Mouse (Mus musculus): Measurements from ENCODE around the gene Hist1h3c. TPM values are rescaled to one million over a fixed set of nuclear protein-coding genes. Genes with fewer than 3 reads are reported as not detected.
"Not testable (repeated sequence)": the region's sequence is repeated elsewhere in the genome, so short reads cannot be mapped to it uniquely, and the experiment has no call there.

The Hist1h3c gene
- polyA plus RNA-seq, 1 experiment from 2014 or later: 18.1 TPM

GRCm38 (mm10) chr13:23747081-23747891 lies 1.9 kb upstream of the Hist1h3c start:
- no peaks in the 10 kb centered on the region for H3K27me3 ChIP-seq (ENCODE audit: control insufficient read depth, insufficient read depth, low read length)
- no peaks in the 10 kb centered on the region for H3K4me1 ChIP-seq (ENCODE audit: control insufficient read depth, insufficient read depth, low read length)
- H3K36me3 ChIP-seq (replicated peaks; ENCODE audit: control insufficient read depth, insufficient read depth, low read depth, low read length): no peaks in the 10 kb centered on the region
- 5% methylated on average over 10 of the region's 13 CpGs for WGBS
- peak overlapping the region; percentile 54 for H3K9ac ChIP-seq (replicated peaks; ENCODE audit: low read length)
- H3K9me3 ChIP-seq (replicated peaks; ENCODE audit: control insufficient read depth, low read length): no peaks in the 10 kb centered on the region
- DNase-seq (ENCODE audit: low spot score) (peak; percentile 68), ATAC-seq (replicated peaks; ENCODE audit: insufficient number of reproducible peaks, low FRiP score, low TSS enrichment, low read depth) (no peak)
- peak overlapping the region; percentile 25 for H3K4me3 ChIP-seq (ENCODE audit: low read depth, low read length)
- peak overlapping the region; percentile 33 for H3K4me2 ChIP-seq (ENCODE audit: low read depth, low read length)
- peak overlapping the region; percentile 99 for H3K27ac ChIP-seq (replicated peaks; ENCODE audit: low read depth, low read length)

- peak within 1 kb of the TSS; percentile 74 for H3K9ac ChIP-seq (replicated peaks; ENCODE audit: low read length)
- H3K27ac ChIP-seq (replicated peaks; ENCODE audit: low read depth, low read length): peak within 1 kb of the TSS; percentile 99
- under 1% methylated on average over 33 of the region's 58 CpGs for WGBS
- H3K36me3 ChIP-seq (replicated peaks; ENCODE audit: control insufficient read depth, insufficient read depth, low read depth, low read length); H3K27me3 ChIP-seq (ENCODE audit: control insufficient read depth, insufficient read depth, low read length); H3K4me1 ChIP-seq (ENCODE audit: control insufficient read depth, insufficient read depth, low read length); H3K9me3 ChIP-seq (replicated peaks; ENCODE audit: control insufficient read depth, low read length): not testable (repeated sequence)
- ATAC-seq (replicated peaks; ENCODE audit: insufficient number of reproducible peaks, low FRiP score, low TSS enrichment, low read depth) (peak; percentile 95), DNase-seq (ENCODE audit: low spot score) (peak; percentile 91)
- H3K4me3 ChIP-seq (ENCODE audit: low read depth, low read length): peak within 1 kb of the TSS; percentile 39
- peak within 1 kb of the TSS; percentile 49 for H3K4me2 ChIP-seq (ENCODE audit: low read depth, low read length)
Observed at GRCm38 (mm10) chr13:23746201-23747080, 1.0 kb upstream of the Hist1h3c start, which contains the start of gene Hist1h2bb. Gene Hist1h2bb, plus strand, starts transcription at chr13:23746734.

- peak; percentile 64 for DNase-seq (ENCODE audit: low spot score)
Observed at GRCm38 (mm10) chr13:23744421-23745380, 701 bp downstream of the Hist1h3c start.

GRCm38 (mm10) chr13:23743963-23744362 lies 1.4 kb downstream of the Hist1h3c start:
- WGBS: 39% methylated on average over 4 of the region's 4 CpGs
- Histone ChIP-seq H3K4me3 (ENCODE audit: low read depth, low read length) (peak overlapping the region; percentile 39), H3K9ac (replicated peaks; ENCODE audit: low read length) (peak overlapping the region; percentile 50), H3K4me1 (ENCODE audit: control insufficient read depth, insufficient read depth, low read length) (no peaks in the 10 kb centered on the region), H3K27me3 (ENCODE audit: control insufficient read depth, insufficient read depth, low read length) (no peaks in the 10 kb centered on the region), H3K9me3 (replicated peaks; ENCODE audit: control insufficient read depth, low read length) (no peaks in the 10 kb centered on the region), H3K36me3 (replicated peaks; ENCODE audit: control insufficient read depth, insufficient read depth, low read depth, low read length) (no peaks in the 10 kb centered on the region), H3K27ac (replicated peaks; ENCODE audit: low read depth, low read length) (peak overlapping the region; percentile 99; the same call in 1 of the 2 replicates), H3K4me2 (ENCODE audit: low read depth, low read length) (peak overlapping the region; percentile 46; the same call in 1 of the 2 replicates)
- DNase-seq (ENCODE audit: low spot score): peak; percentile 55
- no peak for ATAC-seq (replicated peaks; ENCODE audit: insufficient number of reproducible peaks, low FRiP score, low TSS enrichment, low read depth)

More at GRCm38 (mm10) chr13:23744421-23745380, 701 bp downstream of the Hist1h3c start:
- Histone ChIP-seq H3K4me3 (ENCODE audit: low read depth, low read length) (peak overlapping the region; percentile 39), H3K4me2 (ENCODE audit: low read depth, low read length) (peak overlapping the region; percentile 49), H3K4me1 (ENCODE audit: control insufficient read depth, insufficient read depth, low read length) (no peaks in the 10 kb centered on the region), H3K36me3 (replicated peaks; ENCODE audit: control insufficient read depth, insufficient read depth, low read depth, low read length) (no peaks in the 10 kb centered on the region), H3K9ac (replicated peaks; ENCODE audit: low read length) (peak overlapping the region; percentile 68), H3K27me3 (ENCODE audit: control insufficient read depth, insufficient read depth, low read length) (no peaks in the 10 kb centered on the region), H3K27ac (replicated peaks; ENCODE audit: low read depth, low read length) (peak overlapping the region; percentile 99), H3K9me3 (replicated peaks; ENCODE audit: control insufficient read depth, low read length) (no peaks in the 10 kb centered on the region)
- 1% methylated on average over 13 of the region's 36 CpGs for WGBS
- no peak for ATAC-seq (replicated peaks; ENCODE audit: insufficient number of reproducible peaks, low FRiP score, low TSS enrichment, low read depth)

- 78% methylated on average over 5 of the region's 5 CpGs for WGBS
- Histone ChIP-seq H3K9me3 (replicated peaks; ENCODE audit: control insufficient read depth, low read length) (no peaks in the 10 kb centered on the region), H3K27ac (replicated peaks; ENCODE audit: low read depth, low read length) (no peak overlapping the region), H3K4me3 (ENCODE audit: low read depth, low read length) (no peak overlapping the region), H3K9ac (replicated peaks; ENCODE audit: low read length) (no peak overlapping the region), H3K4me2 (ENCODE audit: low read depth, low read length) (no peak overlapping the region), H3K4me1 (ENCODE audit: control insufficient read depth, insufficient read depth, low read length) (no peaks in the 10 kb centered on the region), H3K36me3 (replicated peaks; ENCODE audit: control insufficient read depth, insufficient read depth, low read depth, low read length) (no peaks in the 10 kb centered on the region), H3K27me3 (ENCODE audit: control insufficient read depth, insufficient read depth, low read length) (no peaks in the 10 kb centered on the region)
- DNase-seq (ENCODE audit: low spot score) (no peak), ATAC-seq (replicated peaks; ENCODE audit: insufficient number of reproducible peaks, low FRiP score, low TSS enrichment, low read depth) (no peak)
Observed at GRCm38 (mm10) chr13:23743215-23743614, 2.2 kb downstream of the Hist1h3c start.

GRCm38 (mm10) chr13:23742007-23742406 lies 3.4 kb downstream of the Hist1h3c start:
- no peak overlapping the region for H3K4me3 ChIP-seq (ENCODE audit: low read depth, low read length)
- H3K9ac ChIP-seq (replicated peaks; ENCODE audit: low read length): no peak overlapping the region
- no peaks in the 10 kb centered on the region for H3K4me1 ChIP-seq (ENCODE audit: control insufficient read depth, insufficient read depth, low read length)
- H3K9me3 ChIP-seq (replicated peaks; ENCODE audit: control insufficient read depth, low read length): no peaks in the 10 kb centered on the region
- no peaks in the 10 kb centered on the region for H3K27me3 ChIP-seq (ENCODE audit: control insufficient read depth, insufficient read depth, low read length)
- ATAC-seq (replicated peaks; ENCODE audit: insufficient number of reproducible peaks, low FRiP score, low TSS enrichment, low read depth) (no peak), DNase-seq (ENCODE audit: low spot score) (no peak)
- no peaks in the 10 kb centered on the region for H3K36me3 ChIP-seq (replicated peaks; ENCODE audit: control insufficient read depth, insufficient read depth, low read depth, low read length)
- H3K4me2 ChIP-seq (ENCODE audit: low read depth, low read length): no peak overlapping the region
- no peak overlapping the region for H3K27ac ChIP-seq (replicated peaks; ENCODE audit: low read depth, low read length)

GRCm38 (mm10) chr13:23740910-23741309 lies 4.5 kb downstream of the Hist1h3c start:
- WGBS: 58% methylated on average over 5 of the region's 5 CpGs
- H3K4me2 ChIP-seq (ENCODE audit: low read depth, low read length): peak overlapping the region; percentile 90
- no peaks in the 10 kb centered on the region for H3K36me3 ChIP-seq (replicated peaks; ENCODE audit: control insufficient read depth, insufficient read depth, low read depth, low read length)
- H3K4me3 ChIP-seq (ENCODE audit: low read depth, low read length): no peak overlapping the region
- H3K27ac ChIP-seq (replicated peaks; ENCODE audit: low read depth, low read length): peak overlapping the region; percentile 99
- no peaks in the 10 kb centered on the region for H3K9me3 ChIP-seq (replicated peaks; ENCODE audit: control insufficient read depth, low read length)
- H3K4me1 ChIP-seq (ENCODE audit: control insufficient read depth, insufficient read depth, low read length): no peaks in the 10 kb centered on the region
- DNase-seq (ENCODE audit: low spot score): no peak
- no peak overlapping the region; the same call in 1 of the 2 replicates for H3K9ac ChIP-seq (replicated peaks; ENCODE audit: low read length)
- ATAC-seq (replicated peaks; ENCODE audit: insufficient number of reproducible peaks, low FRiP score, low TSS enrichment, low read depth): no peak
- H3K27me3 ChIP-seq (ENCODE audit: control insufficient read depth, insufficient read depth, low read length): no peaks in the 10 kb centered on the region
